Mouse (Mus musculus) brain, embryonic 14.5 days (tissue): Measurements from ENCODE around the gene Rab35.

Experiments
- CTCF ChIP-seq: fragments of 200-500 bp; IDR thresholded peaks from 2 replicates; pipeline ENCODE4 v1.5.1; 2012; ENCODE audit warnings: inconsistent platforms, mild to moderate bottlenecking, moderate library complexity, borderline replicate concordance; ENCODE audit not compliant: insufficient read depth, insufficient read length; ENCODE audit errors: extremely low read depth
- POLR2A ChIP-seq: fragments of 200-500 bp; IDR thresholded peaks from 2 replicates; pipeline ENCODE4 v1.6.1; 2012; ENCODE audit warnings: mild to moderate bottlenecking, inconsistent platforms, borderline replicate concordance; ENCODE audit not compliant: poor library complexity, insufficient read depth, insufficient read length, severe bottlenecking; ENCODE audit errors: extremely low read depth

GRCm38 (mm10) chr5:115623694-115624440 lies 7.8 kb upstream of the Rab35 start:
- no peak for TF ChIP-seq CTCF
- TF ChIP-seq POLR2A = no peak
